Mouse (Mus musculus): ENCODE measurements around the gene Arid4a. TPM values are rescaled to one million over a fixed set of nuclear protein-coding genes. Genes with fewer than 3 reads are reported as not detected.

Gene Arid4a
- polyA plus RNA-seq, 1 experiment from 2014 or later, result 24.8 TPM

Other genes starting within 250 kb of the Arid4a start
- gene Frmd6, start 190.5 kb upstream of the Arid4a start, polyA plus RNA-seq (2015; fragmentation: Nextera tagmentation; extraction: Ambion mirVana), result 21.7 and 21.8 TPM in 2 replicates
- gene Actr10, start 78.1 kb upstream of the Arid4a start, polyA plus RNA-seq (2015; fragmentation: Nextera tagmentation; extraction: Ambion mirVana), result 181 and 194 TPM in 2 replicates
- gene Psma3, start 41.4 kb upstream of the Arid4a start, polyA plus RNA-seq (2015; fragmentation: Nextera tagmentation; extraction: Ambion mirVana), result 453 and 467 TPM in 2 replicates
- 0.29 TPM in 1 of 2 replicates, not detected in the other for gene Tomm20l, start 95.4 kb downstream of the Arid4a start, polyA plus RNA-seq (2015; fragmentation: Nextera tagmentation; extraction: Ambion mirVana)
- gene Timm9, start 120.7 kb downstream of the Arid4a start, polyA plus RNA-seq (2015; fragmentation: Nextera tagmentation; extraction: Ambion mirVana), result 93.3 and 116 TPM in 2 replicates
- gene 2700049A03Rik, start 120.9 kb downstream of the Arid4a start, polyA plus RNA-seq (2015; fragmentation: Nextera tagmentation; extraction: Ambion mirVana), result 9.2 and 10.4 TPM in 2 replicates